In the genomic region with DNA sequence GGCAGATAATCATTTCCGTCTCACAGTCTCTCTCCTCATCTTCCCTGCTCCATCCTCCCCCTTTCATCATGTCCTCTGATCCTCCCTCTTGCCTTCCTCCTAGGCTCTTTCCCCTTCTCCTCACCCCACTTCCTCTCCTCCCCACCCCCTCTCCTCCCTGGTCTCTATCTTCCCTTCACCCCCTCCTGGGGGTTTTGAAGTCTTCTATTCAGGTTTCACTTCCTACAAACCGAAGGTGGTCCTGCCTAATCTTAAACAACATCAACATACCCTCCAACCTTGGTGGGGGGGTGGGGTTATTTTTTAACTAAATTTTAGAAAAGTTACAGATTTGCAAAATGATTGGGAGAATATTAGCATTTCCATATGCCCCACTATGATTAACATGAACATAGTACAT, we compare ENCODE assay signal across 15 mouse cellular contexts.
"Had no signal": no experiment of that assay in that cellular context is flagged by ENCODE, and none has a peak within 500 bp of the region (broad histone marks: within the 10 kb centered on the region; RNA-seq: fewer than 3 reads in every experiment).

No protein-coding gene starts in this region.

- DNase-seq: retina, postnatal 1 day; right cerebral cortex, adult 18-20 months; right cerebral cortex, postnatal 14 days; right cerebral cortex, postnatal 25 days; right cerebral cortex, postnatal 4 days; spleen, adult 18-20 months; thymus, adult 18-20 months; thymus, adult 2 months; thymus, postnatal 14 days; thymus, postnatal 25 days; thymus, postnatal 36 days; thymus, postnatal 4 days had no signal

- H3K4me1 ChIP-seq: neural tube, embryonic 15.5 days; stomach, embryonic 15.5 days had no signal

- H3K9ac ChIP-seq: neural tube, embryonic 15.5 days; stomach, embryonic 15.5 days had no signal

- H3K4me2 ChIP-seq: neural tube, embryonic 15.5 days; stomach, embryonic 15.5 days had no signal

- H3K27me3 ChIP-seq: neural tube, embryonic 15.5 days; stomach, embryonic 15.5 days had no signal

- H3K27ac ChIP-seq: neural tube, embryonic 15.5 days; stomach, embryonic 15.5 days; stomach, postnatal 0 days had no signal

- H3K4me3 ChIP-seq: neural tube, embryonic 15.5 days; stomach, embryonic 15.5 days had no signal

- H3K9me3 ChIP-seq: neural tube, embryonic 15.5 days; stomach, embryonic 15.5 days had no signal
